Mouse (Mus musculus): ENCODE measurements around the gene Uxs1. TPM values are rescaled to one million over a fixed set of nuclear protein-coding genes. Genes with fewer than 3 reads are reported as not detected.

The Uxs1 gene
- polyA plus RNA-seq, 1 experiment from 2014 or later = 21.7 TPM

DNA sequence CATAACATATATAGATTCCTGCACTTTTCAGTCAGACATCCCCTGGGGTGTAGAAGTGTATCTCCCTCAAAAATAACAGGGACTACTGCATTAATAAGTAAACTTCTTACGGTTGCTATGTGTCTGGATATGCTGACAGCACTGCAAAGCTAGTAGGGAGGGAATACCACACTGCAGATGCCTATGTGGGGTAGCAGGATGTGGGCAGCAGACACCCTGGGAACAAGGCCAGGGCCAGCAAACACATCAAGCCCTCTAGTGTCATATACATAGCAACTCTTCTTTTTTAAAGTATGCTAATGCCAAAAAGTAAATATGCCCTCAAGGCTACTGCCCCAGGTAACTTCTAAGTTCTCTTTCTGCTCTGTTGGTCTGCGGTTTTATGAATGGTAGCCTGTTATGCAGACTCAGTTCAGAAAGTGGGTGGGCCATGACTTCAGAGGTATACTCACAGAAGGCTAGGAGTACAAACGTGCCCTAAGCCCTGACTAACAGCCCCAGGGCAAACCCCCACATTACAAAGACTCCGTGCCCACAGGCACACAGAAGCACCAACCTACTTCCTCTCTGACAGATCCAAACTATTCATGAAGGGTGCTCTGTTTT is 59.1 kb downstream of the Uxs1 start:
- Histone ChIP-seq H3K27me3 (ENCODE audit: control insufficient read depth, insufficient read depth, low read length) (no peaks in the 10 kb centered on the region), H3K9me3 (ENCODE audit: control insufficient read depth, low read length) (no peaks in the 10 kb centered on the region), H3K36me3 (ENCODE audit: control insufficient read depth, insufficient read depth, low read length) (peaks cover 4% of the 10 kb centered on the region; the same call in 1 of the 2 replicates), H3K4me3 (ENCODE audit: low read depth, low read length) (no peak overlapping the region), H3K9ac (ENCODE audit: low read length) (no peak overlapping the region), H3K27ac (ENCODE audit: low read depth, low read length) (no peak overlapping the region), H3K4me1 (ENCODE audit: control insufficient read depth, insufficient read depth, low read length) (no peaks in the 10 kb centered on the region), H3K4me2 (no peak overlapping the region)
- ATAC-seq (ENCODE audit: low FRiP score) = no peak
- WGBS = 85% methylated on average over 4 of the region's 4 CpGs
- DNase-seq (ENCODE audit: low spot score, missing footprints) = no peak

- 94% methylated on average over 2 of the region's 2 CpGs for WGBS
- Histone ChIP-seq H3K27me3 (ENCODE audit: control insufficient read depth, insufficient read depth, low read length) (no peaks in the 10 kb centered on the region), H3K27ac (ENCODE audit: low read depth, low read length) (no peak overlapping the region), H3K4me1 (ENCODE audit: control insufficient read depth, insufficient read depth, low read length) (no peaks in the 10 kb centered on the region), H3K9me3 (ENCODE audit: control insufficient read depth, low read length) (no peaks in the 10 kb centered on the region), H3K4me2 (no peak overlapping the region), H3K4me3 (ENCODE audit: low read depth, low read length) (no peak overlapping the region), H3K9ac (ENCODE audit: low read length) (no peak overlapping the region), H3K36me3 (ENCODE audit: control insufficient read depth, insufficient read depth, low read length) (peaks cover 4% of the 10 kb centered on the region; the same call in 1 of the 2 replicates)
- no peak for DNase-seq (ENCODE audit: low spot score, missing footprints)
- ATAC-seq (ENCODE audit: low FRiP score) = no peak
These were observed 61.3 kb downstream of the Uxs1 start for GRCm38 (mm10) chr1:43766328-43766727.

DNA sequence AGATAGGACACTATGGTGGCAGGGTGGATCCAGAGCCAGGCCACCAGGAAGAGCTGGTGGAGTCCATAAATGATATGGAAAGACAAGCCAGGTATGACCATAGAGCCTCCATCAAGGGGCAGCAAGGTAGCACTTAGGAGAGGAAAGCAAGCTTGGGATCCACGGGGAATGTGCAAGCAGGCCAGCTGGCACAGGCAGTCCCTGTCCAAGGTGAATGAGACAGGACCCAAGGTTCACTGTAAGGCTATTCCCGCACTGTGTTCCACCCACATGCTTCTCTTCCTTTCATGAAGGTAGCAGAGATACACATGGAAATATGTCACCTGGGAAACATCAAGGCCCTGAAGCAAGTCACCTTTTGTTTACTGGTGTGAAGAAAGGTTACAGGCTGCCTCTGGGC is 63.1 kb downstream of the Uxs1 start:
- ATAC-seq (ENCODE audit: low FRiP score) (no peak), DNase-seq (ENCODE audit: low spot score, missing footprints) (no peak)
- Histone ChIP-seq H3K4me2 (no peak overlapping the region), H3K4me1 (ENCODE audit: control insufficient read depth, insufficient read depth, low read length) (no peaks in the 10 kb centered on the region), H3K4me3 (ENCODE audit: low read depth, low read length) (no peak overlapping the region), H3K9ac (ENCODE audit: low read length) (no peak overlapping the region), H3K36me3 (ENCODE audit: control insufficient read depth, insufficient read depth, low read length) (peaks cover 4% of the 10 kb centered on the region; the same call in 1 of the 2 replicates), H3K27me3 (ENCODE audit: control insufficient read depth, insufficient read depth, low read length) (no peaks in the 10 kb centered on the region), H3K9me3 (ENCODE audit: control insufficient read depth, low read length) (no peaks in the 10 kb centered on the region), H3K27ac (ENCODE audit: low read depth, low read length) (no peak overlapping the region)
- 88% methylated on average over 2 of the region's 2 CpGs for WGBS

- H3K36me3 ChIP-seq (ENCODE audit: control insufficient read depth, insufficient read depth, low read length) = peaks cover 4% of the 10 kb centered on the region; the same call in 1 of the 2 replicates
These were observed 67.5 kb downstream of the Uxs1 start for GRCm38 (mm10) chr1:43760085-43760484.

GRCm38 (mm10) chr1:43754448-43755312 is 72.9 kb downstream of the Uxs1 start:
- Histone ChIP-seq H3K9ac (ENCODE audit: low read length) (no peak overlapping the region), H3K27ac (ENCODE audit: low read depth, low read length) (no peak overlapping the region), H3K9me3 (ENCODE audit: control insufficient read depth, low read length) (no peaks in the 10 kb centered on the region), H3K4me1 (ENCODE audit: control insufficient read depth, insufficient read depth, low read length) (no peaks in the 10 kb centered on the region), H3K4me2 (no peak overlapping the region), H3K4me3 (ENCODE audit: low read depth, low read length) (no peak overlapping the region), H3K36me3 (ENCODE audit: control insufficient read depth, insufficient read depth, low read length) (no peaks in the 10 kb centered on the region), H3K27me3 (ENCODE audit: control insufficient read depth, insufficient read depth, low read length) (no peaks in the 10 kb centered on the region)
- DNase-seq (ENCODE audit: low spot score, missing footprints) (no peak), ATAC-seq (ENCODE audit: low FRiP score) (peak; percentile 57; the same call in 1 of the 2 replicates)
- WGBS = 76% methylated on average over 8 of the region's 8 CpGs

More at GRCm38 (mm10) chr1:43760085-43760484, 67.5 kb downstream of the Uxs1 start:
- no peak for DNase-seq (ENCODE audit: low spot score, missing footprints)
- no peak overlapping the region for H3K4me3 ChIP-seq (ENCODE audit: low read depth, low read length)
- H3K9ac ChIP-seq (ENCODE audit: low read length) = no peak overlapping the region
- no peaks in the 10 kb centered on the region for H3K4me1 ChIP-seq (ENCODE audit: control insufficient read depth, insufficient read depth, low read length)
- ATAC-seq (ENCODE audit: low FRiP score) = no peak
- no peak overlapping the region for H3K4me2 ChIP-seq
- H3K27me3 ChIP-seq (ENCODE audit: control insufficient read depth, insufficient read depth, low read length) = no peaks in the 10 kb centered on the region
- no peaks in the 10 kb centered on the region for H3K9me3 ChIP-seq (ENCODE audit: control insufficient read depth, low read length)
- H3K27ac ChIP-seq (ENCODE audit: low read depth, low read length) = no peak overlapping the region

DNA sequence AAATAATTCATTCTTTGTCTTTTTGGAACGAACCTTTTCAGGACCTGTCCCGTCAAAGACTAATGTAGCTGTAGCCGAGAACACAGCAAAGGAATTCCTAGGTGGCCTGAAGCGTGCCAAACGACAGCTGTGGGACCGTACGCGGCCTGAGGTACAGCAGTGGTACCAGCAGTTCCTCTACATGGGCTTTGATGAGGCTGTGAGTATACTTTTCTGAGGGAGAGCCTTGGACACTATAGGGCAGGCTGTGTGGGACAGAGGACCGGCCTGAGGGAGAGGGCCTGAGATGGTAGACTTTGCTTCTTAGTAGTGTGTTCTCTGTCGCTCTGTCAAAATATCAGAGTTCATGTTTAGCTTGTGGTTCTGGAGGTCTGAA is 89.1 kb downstream of the Uxs1 start:
- ATAC-seq (ENCODE audit: low FRiP score) = no peak
- Histone ChIP-seq H3K9ac (ENCODE audit: low read length) (no peak overlapping the region), H3K4me3 (ENCODE audit: low read depth, low read length) (no peak overlapping the region), H3K9me3 (ENCODE audit: control insufficient read depth, low read length) (no peaks in the 10 kb centered on the region), H3K27ac (ENCODE audit: low read depth, low read length) (no peak overlapping the region), H3K4me1 (ENCODE audit: control insufficient read depth, insufficient read depth, low read length) (no peaks in the 10 kb centered on the region), H3K36me3 (ENCODE audit: control insufficient read depth, insufficient read depth, low read length) (no peaks in the 10 kb centered on the region), H3K4me2 (no peak overlapping the region), H3K27me3 (ENCODE audit: control insufficient read depth, insufficient read depth, low read length) (no peaks in the 10 kb centered on the region)
- no peak for DNase-seq (ENCODE audit: low spot score, missing footprints)
- 87% methylated on average over 10 of the region's 10 CpGs for WGBS

DNA sequence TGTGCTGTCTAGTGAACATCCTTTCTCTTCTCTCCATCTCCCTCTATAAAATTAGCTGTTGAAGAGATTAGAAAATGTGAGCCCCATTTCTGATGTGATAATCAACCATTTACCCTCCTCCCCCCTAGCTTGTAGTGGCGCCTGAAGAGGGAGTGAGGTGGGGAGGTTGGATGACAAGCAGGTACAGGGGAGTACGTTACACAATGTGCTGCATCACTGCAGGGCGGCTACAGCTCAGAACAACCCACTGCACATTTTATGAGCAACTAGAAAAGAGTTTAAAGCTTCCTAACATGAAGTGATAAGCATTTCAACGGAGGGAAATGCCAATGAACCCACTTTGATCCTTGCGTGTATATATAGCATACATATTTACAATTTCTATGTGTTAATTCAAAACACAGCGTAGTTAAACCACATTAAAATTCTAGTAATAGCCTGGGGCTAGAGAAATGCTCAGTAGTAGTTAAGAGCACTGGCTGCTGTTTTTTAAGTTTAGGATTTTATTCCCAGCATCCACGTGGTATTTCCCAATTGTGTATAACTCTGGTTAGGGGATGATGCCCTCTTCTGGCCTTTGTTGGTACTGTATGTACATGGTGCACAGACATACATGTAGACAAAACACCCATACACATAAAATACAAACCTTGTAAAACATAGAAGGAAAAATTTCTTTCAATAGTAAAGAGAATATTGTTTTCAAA is 89.6 kb downstream of the Uxs1 start:
- DNase-seq (ENCODE audit: low spot score, missing footprints) (peak; percentile 91), ATAC-seq (ENCODE audit: low FRiP score) (peak; percentile 61; the same call in 1 of the 2 replicates)
- no peaks in the 10 kb centered on the region for H3K9me3 ChIP-seq (ENCODE audit: control insufficient read depth, low read length)
- no peaks in the 10 kb centered on the region for H3K4me1 ChIP-seq (ENCODE audit: control insufficient read depth, insufficient read depth, low read length)
- WGBS = 73% methylated on average over 7 of the region's 7 CpGs
- H3K4me2 ChIP-seq = no peak overlapping the region
- H3K9ac ChIP-seq (ENCODE audit: low read length) = no peak overlapping the region
- H3K27ac ChIP-seq (ENCODE audit: low read depth, low read length) = no peak overlapping the region
- no peaks in the 10 kb centered on the region for H3K27me3 ChIP-seq (ENCODE audit: control insufficient read depth, insufficient read depth, low read length)
- H3K4me3 ChIP-seq (ENCODE audit: low read depth, low read length) = no peak overlapping the region
- no peaks in the 10 kb centered on the region for H3K36me3 ChIP-seq (ENCODE audit: control insufficient read depth, insufficient read depth, low read length)

- 83% methylated on average over 1 of the region's 1 CpGs for WGBS
- H3K9me3 ChIP-seq (ENCODE audit: control insufficient read depth, low read length) = no peaks in the 10 kb centered on the region
- ATAC-seq (ENCODE audit: low FRiP score) = no peak
These were observed 94.9 kb downstream of the Uxs1 start for GRCm38 (mm10) chr1:43732657-43733056.

DNA sequence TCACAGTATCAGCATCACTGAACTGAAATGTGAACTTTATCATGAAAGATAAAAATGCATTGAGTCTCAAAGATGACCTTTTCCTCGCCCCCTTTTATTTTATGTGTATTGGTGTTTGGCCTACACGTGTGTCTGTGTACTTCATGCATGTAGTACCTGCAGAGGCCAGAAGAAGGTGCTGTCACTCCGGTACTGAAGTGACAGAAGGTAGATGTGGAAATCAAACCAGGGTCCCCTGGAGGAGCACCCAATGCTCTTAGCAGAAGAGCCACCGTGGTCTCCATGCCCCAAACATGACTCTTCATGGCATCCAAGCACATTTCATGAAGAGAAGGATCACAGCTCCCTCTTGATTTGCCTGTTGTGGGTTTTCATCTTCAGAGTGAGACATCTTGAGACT is 95.5 kb downstream of the Uxs1 start:
- ATAC-seq (ENCODE audit: low FRiP score) = no peak

More at GRCm38 (mm10) chr1:43732657-43733056, 94.9 kb downstream of the Uxs1 start:
- no peak overlapping the region for H3K27ac ChIP-seq (ENCODE audit: low read depth, low read length)
- no peak overlapping the region for H3K9ac ChIP-seq (ENCODE audit: low read length)
- H3K27me3 ChIP-seq (ENCODE audit: control insufficient read depth, insufficient read depth, low read length) = no peaks in the 10 kb centered on the region
- no peaks in the 10 kb centered on the region for H3K4me1 ChIP-seq (ENCODE audit: control insufficient read depth, insufficient read depth, low read length)
- DNase-seq (ENCODE audit: low spot score, missing footprints) = no peak
- H3K4me2 ChIP-seq = no peak overlapping the region
- H3K4me3 ChIP-seq (ENCODE audit: low read depth, low read length) = no peak overlapping the region
- H3K36me3 ChIP-seq (ENCODE audit: control insufficient read depth, insufficient read depth, low read length) = no peaks in the 10 kb centered on the region

More for the DNA sequence above, 95.5 kb downstream of the Uxs1 start:
- Histone ChIP-seq H3K9ac (ENCODE audit: low read length) (no peak overlapping the region), H3K27ac (ENCODE audit: low read depth, low read length) (no peak overlapping the region), H3K36me3 (ENCODE audit: control insufficient read depth, insufficient read depth, low read length) (no peaks in the 10 kb centered on the region), H3K4me2 (no peak overlapping the region), H3K9me3 (ENCODE audit: control insufficient read depth, low read length) (no peaks in the 10 kb centered on the region), H3K4me3 (ENCODE audit: low read depth, low read length) (no peak overlapping the region), H3K27me3 (ENCODE audit: control insufficient read depth, insufficient read depth, low read length) (no peaks in the 10 kb centered on the region), H3K4me1 (ENCODE audit: control insufficient read depth, insufficient read depth, low read length) (no peaks in the 10 kb centered on the region)
- 82% methylated on average over 4 of the region's 4 CpGs for WGBS
- no peak for DNase-seq (ENCODE audit: low spot score, missing footprints)
